Mouse (Mus musculus) liver, adult 10 weeks (tissue): ENCODE measurements around the gene Rorc. TPM values are rescaled to one million over a fixed set of nuclear protein-coding genes. Genes with fewer than 3 reads are reported as not detected.

Source experiments
- polyA plus RNA-seq: library from polyadenylated mRNA; stranded (reverse); fragments of 350-450 nt; fragmentation: Illumina TruSeq; extraction: RNeasy Lipid Tissue Mini Kit (QIAGEN cat#74804); gene quantifications from one replicate; pipeline ENCODE4 v1.2.3, GENCODE M21; 2014; ENCODE audit warnings: low read depth, low replicate concordance

Gene Rorc
- polyA plus RNA-seq: 25.4 TPM

DNA sequence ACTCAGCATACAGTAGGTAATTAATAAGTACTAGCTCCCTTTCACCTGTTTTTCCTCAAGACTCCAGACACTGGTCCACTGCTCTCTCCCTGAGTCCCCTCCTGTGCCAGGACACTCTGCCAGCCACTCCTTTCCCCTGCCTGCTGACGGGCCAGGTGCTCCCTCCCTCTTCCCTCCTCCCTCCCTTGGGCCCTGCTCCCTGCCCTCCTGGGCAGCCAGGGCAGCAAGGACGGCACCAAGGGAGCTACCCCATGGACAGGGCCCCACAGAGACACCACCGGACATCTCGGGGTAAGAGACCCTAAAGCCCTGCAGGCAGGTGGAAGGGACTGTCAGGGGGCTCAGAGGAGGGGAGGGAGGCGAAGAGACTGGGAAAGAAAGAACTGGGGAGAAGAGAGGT is at the start of gene Rorc:
Gene Rorc (plus strand): TSS at position 154 of the 400 bp plus-strand sequence.

DNA sequence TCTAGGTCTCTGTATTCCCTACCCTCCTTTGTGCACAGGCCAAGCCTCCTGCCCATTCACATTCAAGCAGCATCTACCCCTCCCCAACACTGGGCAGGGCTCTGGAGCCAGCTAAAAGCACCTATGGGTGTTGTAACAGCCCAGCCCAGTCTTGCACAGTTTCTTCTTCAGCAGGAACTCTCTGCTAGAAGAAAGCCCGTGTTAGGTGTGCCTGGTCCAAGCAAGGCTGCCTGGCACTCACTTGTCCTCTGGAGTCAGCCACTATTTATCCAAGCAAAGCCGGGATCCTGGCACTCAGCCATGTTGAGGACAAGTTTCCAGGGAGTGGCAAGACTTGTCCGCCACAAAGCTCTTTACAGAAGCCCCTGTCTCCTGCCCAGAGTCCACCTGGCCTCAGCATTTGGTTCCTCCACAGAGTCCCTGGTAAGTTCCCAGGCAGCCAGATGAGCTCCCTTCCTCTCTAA is 30.6 kb upstream of the Rorc start, which contains the start of gene Them5:
Gene Them5 (plus strand): TSS at position 141 of the 464 bp plus-strand sequence.

DNA sequence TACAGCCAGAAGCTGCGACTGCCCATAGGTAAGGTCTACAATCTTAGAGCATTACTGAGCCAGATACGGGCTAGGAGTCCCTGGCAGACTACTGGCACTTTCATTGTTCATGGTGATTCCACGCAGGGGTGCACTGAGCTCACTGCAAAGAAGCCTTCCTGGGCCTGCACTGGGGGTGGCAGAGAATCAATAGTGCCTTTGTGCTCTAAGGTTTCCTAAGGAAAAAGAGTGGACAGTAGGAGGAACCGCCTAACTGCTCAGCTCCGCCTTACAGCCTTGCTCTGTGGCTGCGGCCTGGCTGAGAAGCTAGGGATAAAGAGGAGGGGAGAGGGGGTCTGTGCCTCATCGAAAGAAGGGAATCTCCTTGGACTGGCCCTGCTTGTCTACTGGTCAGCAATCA is 10.5 kb upstream of the Rorc start, which contains the start of gene C2cd4d:
Gene C2cd4d (plus strand): TSS at position 301 of the 400 bp plus-strand sequence.

DNA sequence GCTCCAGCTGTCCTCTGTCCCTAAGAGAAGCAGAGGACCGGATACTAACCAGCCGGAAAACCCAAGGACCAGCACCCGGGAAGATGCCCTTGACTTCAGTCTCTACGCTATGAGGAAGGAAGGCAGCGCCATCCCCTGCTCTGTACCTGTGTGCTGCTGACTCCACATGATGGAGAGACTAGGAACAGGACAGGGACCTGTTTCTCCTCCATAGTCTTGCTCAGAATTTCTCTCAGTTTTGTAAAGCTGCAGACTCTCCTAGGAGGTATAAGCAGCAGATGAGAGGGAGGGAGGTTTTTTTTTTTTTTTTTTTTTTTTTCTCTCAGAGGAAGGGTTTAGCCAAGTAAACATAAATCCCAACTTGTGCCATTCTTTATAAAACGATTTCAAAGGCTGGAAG is 25.6 kb downstream of the Rorc start, which contains the start of gene Lingo4:
Gene Lingo4 (plus strand): TSS at position 301 of the 400 bp plus-strand sequence.

DNA sequence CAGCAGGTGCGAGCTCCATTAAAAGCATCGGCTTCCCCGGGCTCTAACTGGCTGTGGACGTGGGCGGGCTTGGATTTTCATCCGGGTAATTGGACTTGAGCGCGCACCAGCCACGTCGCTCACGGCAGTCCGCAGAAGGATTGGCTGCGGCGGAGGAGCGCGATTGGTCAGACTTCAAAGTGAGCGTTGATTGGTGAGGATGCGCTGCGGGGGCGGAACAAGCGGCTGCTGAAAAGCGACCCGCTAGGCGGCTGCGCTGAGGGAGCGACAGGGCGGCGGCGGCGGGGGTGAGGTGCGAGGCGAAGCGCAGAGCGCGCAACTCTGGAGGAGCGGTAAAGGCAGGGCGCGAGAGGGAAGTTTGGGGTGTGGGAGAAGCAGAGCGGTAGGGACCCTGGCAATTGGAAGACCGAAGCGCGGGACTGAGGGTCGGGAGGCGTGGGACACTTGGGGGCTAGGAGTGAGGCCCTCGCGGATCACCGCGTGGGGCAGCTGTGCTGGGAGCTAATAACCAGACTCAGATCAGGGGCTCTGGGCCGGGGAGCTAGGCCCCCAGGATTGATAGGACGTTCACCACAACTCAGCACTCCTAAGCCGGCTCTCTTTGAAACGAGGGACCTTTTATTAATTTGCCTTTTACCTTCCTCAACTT is 40.6 kb downstream of the Rorc start, which contains the start of gene Tdrkh:
Gene Tdrkh (plus strand): TSS at position 243 of the 649 bp plus-strand sequence.

GRCm38 (mm10) chr3:94442951-94443596 is 70.5 kb downstream of the Rorc start, which contains the start of gene Mrpl9:
Gene Mrpl9 (plus strand): TSS chr3:94443318.

DNA sequence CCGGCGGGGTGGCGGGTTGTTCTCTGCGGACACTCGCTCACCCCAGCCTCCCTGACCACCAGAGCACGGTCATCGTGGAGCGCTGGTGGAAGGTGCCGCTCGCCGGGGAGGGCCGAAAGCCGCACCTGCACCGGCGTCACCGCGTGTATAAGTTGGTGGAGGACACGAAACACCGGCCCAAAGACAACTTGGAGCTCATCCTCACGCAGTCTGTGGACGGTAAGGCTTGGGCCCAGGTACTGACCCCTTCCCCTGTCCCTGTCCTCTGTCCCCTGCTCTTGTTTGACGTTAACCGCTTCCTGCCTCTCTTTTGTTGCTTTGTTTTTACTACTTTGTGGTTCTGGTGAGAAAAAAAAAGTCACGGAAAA is 71.0 kb downstream of the Rorc start, which contains the start of gene Oaz3:
Gene Oaz3 (minus strand): TSS at position 319 of the 368 bp plus-strand sequence.

Other genes starting within 250 kb of the Rorc start
- gene Gm10696, start 194.6 kb upstream of the Rorc start, polyA plus RNA-seq: not detected
- gene Gm5286, start 176.1 kb upstream of the Rorc start, polyA plus RNA-seq: not detected
- gene Gm4778, start 108.8 kb upstream of the Rorc start, polyA plus RNA-seq: not detected
- gene Them4, start 62.7 kb upstream of the Rorc start, polyA plus RNA-seq: 36.2 TPM
- gene Them5, start 30.7 kb upstream of the Rorc start, polyA plus RNA-seq: not detected
- not detected for gene C2cd4d, start 10.4 kb upstream of the Rorc start, polyA plus RNA-seq
- gene Lingo4, start 25.7 kb downstream of the Rorc start, polyA plus RNA-seq: 0.19 TPM
- gene Tdrkh, start 40.5 kb downstream of the Rorc start, polyA plus RNA-seq: 3.7 TPM
- 32.6 TPM for gene Mrpl9, start 70.5 kb downstream of the Rorc start, polyA plus RNA-seq
- not detected for gene Oaz3, start 71.1 kb downstream of the Rorc start, polyA plus RNA-seq
- gene Celf3, start 105.5 kb downstream of the Rorc start, polyA plus RNA-seq: not detected
- gene Riiad1, start 107.5 kb downstream of the Rorc start, polyA plus RNA-seq: not detected
- gene Snx27, start 209.9 kb downstream of the Rorc start, polyA plus RNA-seq: 19.0 TPM